Mouse (Mus musculus): Measurements from ENCODE around the gene D16Ertd472e. TPM values are rescaled to one million over a fixed set of nuclear protein-coding genes. Genes with fewer than 3 reads are reported as not detected.
"Not testable (repeated sequence)": the region's sequence is repeated elsewhere in the genome, so short reads cannot be mapped to it uniquely, and the experiment has no call there.

Gene D16Ertd472e
- total RNA-seq, 2 experiments from 2014 or later, result 10.8 to 12.0 TPM

- no peak for DNase-seq (ENCODE audit: low spot score in 2 of 2)
Measured at GRCm38 (mm10) chr16:78502492-78502891, 74.0 kb downstream of the D16Ertd472e start.

- not testable (repeated sequence) for DNase-seq (ENCODE audit: low spot score in 2 of 2)
Measured at GRCm38 (mm10) chr16:78492696-78493095, 83.8 kb downstream of the D16Ertd472e start.

DNA sequence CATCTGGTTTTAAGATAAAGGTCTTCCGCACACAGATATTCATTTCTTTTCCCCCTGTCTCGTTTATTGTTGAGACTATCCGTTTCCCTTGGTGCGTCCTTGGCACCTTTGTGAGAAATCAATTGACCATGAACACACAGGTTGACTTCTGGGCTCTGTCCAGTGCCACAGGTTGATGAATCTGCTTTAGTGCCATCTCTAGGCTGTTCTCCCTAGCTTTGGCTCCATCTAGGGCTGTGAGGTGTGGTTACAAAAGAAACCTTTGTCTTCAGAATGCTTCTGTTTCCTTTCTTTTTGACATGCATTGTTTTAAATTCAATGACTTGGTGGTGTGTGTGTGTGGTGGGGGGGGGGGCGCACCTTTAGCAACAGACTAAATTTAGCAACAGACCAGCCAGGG lies 85.7 kb downstream of the D16Ertd472e start:
- no peak for DNase-seq (ENCODE audit: low spot score in 2 of 2)

Other genes starting within 250 kb of the D16Ertd472e start
- gene Btg3, start 199.5 kb downstream of the D16Ertd472e start, total RNA-seq (2021), result 1 to 10 TPM; 8.2 to 8.3 TPM

Data from layer of hippocampus, postnatal 10 days (tissue).